25 mouse cellular contexts compared by ENCODE assay signal in the genomic region with DNA sequence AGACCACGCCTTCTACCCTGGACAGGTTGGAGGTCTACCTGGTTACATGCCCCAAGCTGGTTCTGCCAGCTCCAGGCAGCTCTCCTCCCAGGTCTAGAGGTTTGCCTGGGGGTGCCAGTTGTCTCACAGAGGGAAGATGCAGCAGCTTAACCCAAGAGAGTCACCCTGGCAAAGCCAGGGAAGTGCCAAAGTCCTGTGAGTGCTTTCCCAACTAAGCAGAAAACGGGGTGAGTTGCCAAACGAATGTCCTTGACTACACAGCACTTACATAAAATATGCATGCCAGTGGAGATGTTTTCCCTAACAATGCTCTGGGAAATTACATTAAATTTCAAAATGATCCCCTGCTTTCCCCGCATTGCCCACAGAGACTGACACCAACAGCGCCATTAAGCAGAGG.
DNase-seq lines count a peak whose midpoint lies in the region; ATAC-seq lines count a peak whose summit lies in the region.
"Had no signal": no experiment of that assay in that cellular context is flagged by ENCODE, and none has a peak within 500 bp of the region (broad histone marks: within the 10 kb centered on the region; RNA-seq: fewer than 3 reads in every experiment).

No protein-coding gene starts in this region.

- H3K27me3 ChIP-seq in kidney, embryonic 15.5 days: peaks cover 12% of the 10 kb centered on the region; the same call in 1 of the 2 replicates
- no peaks in the 10 kb centered on the region; the same call in 1 of the 2 replicates for H3K27me3 ChIP-seq in midbrain, embryonic 11.5 days (ENCODE audit: control insufficient read depth, insufficient read depth, low read length)
- H3K27me3 ChIP-seq in midbrain, embryonic 14.5 days (ENCODE audit: control insufficient read depth, insufficient read depth, low read length): no peaks in the 10 kb centered on the region
- H3K27me3 ChIP-seq: liver, embryonic 12.5 days; megakaryocyte, embryonic 14.5 days; Patski had no signal

- H3K36me3 ChIP-seq in kidney, embryonic 15.5 days: no peaks in the 10 kb centered on the region
- H3K36me3 ChIP-seq in midbrain, embryonic 11.5 days (ENCODE audit: control insufficient read depth, insufficient read depth, low read length): no peaks in the 10 kb centered on the region
- no peaks in the 10 kb centered on the region for H3K36me3 ChIP-seq in midbrain, embryonic 14.5 days (ENCODE audit: control insufficient read depth, insufficient read depth, low read length)
- H3K36me3 ChIP-seq: heart, embryonic 13.5 days; limb, embryonic 13.5 days; liver, embryonic 12.5 days; midbrain, embryonic 13.5 days had no signal

- H3K9me3 ChIP-seq in kidney, embryonic 15.5 days (replicated peaks): no peaks in the 10 kb centered on the region
- no peaks in the 10 kb centered on the region for H3K9me3 ChIP-seq in midbrain, embryonic 11.5 days (ENCODE audit: control insufficient read depth, low read length)
- H3K9me3 ChIP-seq in midbrain, embryonic 14.5 days (ENCODE audit: control insufficient read depth, low read length): no peaks in the 10 kb centered on the region
- H3K9me3 ChIP-seq: heart, embryonic 13.5 days; limb, embryonic 13.5 days; liver, embryonic 12.5 days; megakaryocyte, embryonic 14.5 days; midbrain, embryonic 13.5 days had no signal

- ATAC-seq in kidney, embryonic 15.5 days (replicated peaks; ENCODE audit: low FRiP score): no peak
- ATAC-seq in midbrain, embryonic 11.5 days (ENCODE audit: low FRiP score): no peak
- no peak for ATAC-seq in midbrain, embryonic 14.5 days (ENCODE audit: low FRiP score, low TSS enrichment)
- ATAC-seq: forebrain, postnatal 0 days; liver, embryonic 12.5 days; lung, postnatal 0 days; midbrain, embryonic 13.5 days; Patski had no signal

- no peaks in the 10 kb centered on the region for H3K4me1 ChIP-seq in kidney, embryonic 15.5 days
- no peaks in the 10 kb centered on the region for H3K4me1 ChIP-seq in midbrain, embryonic 11.5 days (ENCODE audit: control insufficient read depth, insufficient read depth, low read length)
- peaks cover 6% of the 10 kb centered on the region; the same call in 1 of the 2 replicates for H3K4me1 ChIP-seq in midbrain, embryonic 14.5 days (ENCODE audit: control insufficient read depth, insufficient read depth, low read length)
- H3K4me1 ChIP-seq: liver, embryonic 12.5 days; megakaryocyte, embryonic 14.5 days; midbrain, embryonic 13.5 days had no signal

- no peak overlapping the region for H3K4me3 ChIP-seq in kidney, embryonic 15.5 days (replicated peaks)
- no peak overlapping the region for H3K4me3 ChIP-seq in midbrain, embryonic 11.5 days (ENCODE audit: low read depth, low read length)
- H3K4me3 ChIP-seq in midbrain, embryonic 14.5 days (replicated peaks; ENCODE audit: low read depth, low read length): no peak overlapping the region
- H3K4me3 ChIP-seq: erythroblast, embryonic 14.5 days; heart, embryonic 13.5 days; limb, embryonic 13.5 days; liver, embryonic 12.5 days; midbrain, embryonic 13.5 days had no signal

- peak; percentile 34 for DNase-seq in adrenal gland, postnatal 10 days
- no peak for DNase-seq in adrenal gland, postnatal 4 days (ENCODE audit: low spot score in 2 of 2)
- peak; percentile 41 for DNase-seq in kidney, adult 18-20 months
- DNase-seq in midbrain, embryonic 11.5 days (ENCODE audit: low spot score, missing footprints): peak; percentile 37
- no peak for DNase-seq in midbrain, embryonic 14.5 days
- no peak for DNase-seq in frontal cortex, postnatal 25 days (ENCODE audit: low spot score in 2 of 2)
- DNase-seq: cerebellum, adult 8-10 months; cerebellum, postnatal 36 days; forebrain, postnatal 0 days; gastrocnemius, postnatal 10 days; heart, postnatal 10 days; lung, adult 18-20 months; lung, postnatal 4 days; thymus, postnatal 4 days had no signal

- no peak overlapping the region for H3K9ac ChIP-seq in kidney, embryonic 15.5 days
- H3K9ac ChIP-seq in midbrain, embryonic 11.5 days (ENCODE audit: low read length): no peak overlapping the region
- no peak overlapping the region for H3K9ac ChIP-seq in midbrain, embryonic 14.5 days (replicated peaks; ENCODE audit: low read length)
- H3K9ac ChIP-seq: forebrain, postnatal 0 days; heart, embryonic 13.5 days; hindbrain, embryonic 14.5 days; limb, embryonic 13.5 days; liver, embryonic 12.5 days; midbrain, embryonic 13.5 days had no signal

- 83% methylated on average over 5 of the region's 5 CpGs for WGBS in kidney, embryonic 15.5 days
- 84% methylated on average over 5 of the region's 5 CpGs for WGBS in midbrain, embryonic 11.5 days
- WGBS in midbrain, embryonic 14.5 days: 64% methylated on average over 5 of the region's 5 CpGs

- no peak overlapping the region for H3K27ac ChIP-seq in kidney, embryonic 15.5 days
- H3K27ac ChIP-seq in midbrain, embryonic 11.5 days (ENCODE audit: low read depth, low read length): no peak overlapping the region
- no peak overlapping the region for H3K27ac ChIP-seq in midbrain, embryonic 14.5 days (replicated peaks; ENCODE audit: low read depth, low read length)
- H3K27ac ChIP-seq: heart, embryonic 13.5 days; hindbrain, embryonic 14.5 days; kidney, postnatal 0 days; limb, embryonic 13.5 days; liver, embryonic 12.5 days; midbrain, embryonic 13.5 days had no signal

- H3K4me2 ChIP-seq in kidney, embryonic 15.5 days: no peak overlapping the region
- H3K4me2 ChIP-seq in midbrain, embryonic 11.5 days: no peak overlapping the region
- no peak overlapping the region for H3K4me2 ChIP-seq in midbrain, embryonic 14.5 days (ENCODE audit: low read length)
- H3K4me2 ChIP-seq: heart, embryonic 13.5 days; hindbrain, embryonic 14.5 days; limb, embryonic 13.5 days; liver, embryonic 12.5 days; midbrain, embryonic 13.5 days had no signal

Comparison
In these comparisons a context has a peak if more than half of its experiments do, and no peak if none do; other contexts are left out.
1. DNase-seq: peak in adrenal gland, postnatal 10 days (single experiment), kidney, adult 18-20 months (single experiment) and midbrain, embryonic 11.5 days (single experiment); none in adrenal gland, postnatal 4 days (0 of 2), midbrain, embryonic 14.5 days (single experiment) and frontal cortex, postnatal 25 days (0 of 2).